Mouse (Mus musculus): ENCODE measurements around the gene Pccb. TPM values are rescaled to one million over a fixed set of nuclear protein-coding genes. Genes with fewer than 3 reads are reported as not detected.

The Pccb gene
- total and polyA plus RNA-seq, 2 experiments from 2014 or later, result 27.2 to 49.3 TPM

- ATAC-seq (no peak), DNase-seq (no peak)
- WGBS, result 87% methylated on average over 3 of the region's 3 CpGs
- no peak for TF ChIP-seq CTCF (IDR thresholded peaks at IDR 0.05; ENCODE audit: low read depth)
- Histone ChIP-seq H3K9me3 (ENCODE audit: low read length) (no peaks in the 10 kb centered on the region), H3K4me3 (ENCODE audit: low read depth, low read length) (no peak overlapping the region), H3K27me3 (ENCODE audit: insufficient read depth, low read length) (no peaks in the 10 kb centered on the region), H3K9ac (no peak overlapping the region), H3K4me2 (ENCODE audit: low read depth) (no peak overlapping the region), H3K36me3 (ENCODE audit: insufficient read depth) (no peaks in the 10 kb centered on the region), H3K27ac (ENCODE audit: low read depth, low read length) (no peak overlapping the region), H3K4me1 (ENCODE audit: insufficient read depth) (no peaks in the 10 kb centered on the region)
Measured at GRCm38 (mm10) chr9:101052007-101052406, 17.3 kb upstream of the Pccb start.

- no peak for TF ChIP-seq CTCF (IDR thresholded peaks at IDR 0.05; ENCODE audit: low read depth)
- DNase-seq (no peak), ATAC-seq (no peak)
- no peaks in the 10 kb centered on the region for H3K9me3 ChIP-seq (ENCODE audit: low read length)
- H3K27me3 ChIP-seq (ENCODE audit: insufficient read depth, low read length), result no peaks in the 10 kb centered on the region
- H3K36me3 ChIP-seq (ENCODE audit: insufficient read depth), result no peaks in the 10 kb centered on the region
- H3K4me3 ChIP-seq (ENCODE audit: low read depth, low read length), result no peak overlapping the region
- H3K4me2 ChIP-seq (ENCODE audit: low read depth), result no peak overlapping the region
- H3K9ac ChIP-seq, result no peak overlapping the region
- no peak overlapping the region for H3K27ac ChIP-seq (ENCODE audit: low read depth, low read length)
- 63% methylated on average over 15 of the region's 15 CpGs for WGBS
- H3K4me1 ChIP-seq (ENCODE audit: insufficient read depth), result no peaks in the 10 kb centered on the region
Measured at GRCm38 (mm10) chr9:101045710-101046338, 11.1 kb upstream of the Pccb start.

- TF ChIP-seq CTCF (IDR thresholded peaks at IDR 0.05; ENCODE audit: low read depth), result no peak
- Histone ChIP-seq H3K4me2 (ENCODE audit: low read depth) (no peak overlapping the region), H3K36me3 (ENCODE audit: insufficient read depth) (no peaks in the 10 kb centered on the region), H3K9me3 (ENCODE audit: low read length) (no peaks in the 10 kb centered on the region), H3K27ac (ENCODE audit: low read depth, low read length) (no peak overlapping the region), H3K4me1 (ENCODE audit: insufficient read depth) (no peaks in the 10 kb centered on the region), H3K4me3 (ENCODE audit: low read depth, low read length) (no peak overlapping the region), H3K9ac (no peak overlapping the region), H3K27me3 (ENCODE audit: insufficient read depth, low read length) (no peaks in the 10 kb centered on the region)
- no peak for ATAC-seq
- 88% methylated on average over 9 of the region's 9 CpGs for WGBS
- no peak for DNase-seq
Measured at GRCm38 (mm10) chr9:101042249-101042648, 7.6 kb upstream of the Pccb start.

- no peak for TF ChIP-seq CTCF (IDR thresholded peaks at IDR 0.05; ENCODE audit: low read depth)
- DNase-seq (no peak), ATAC-seq (no peak)
- no peak overlapping the region for H3K27ac ChIP-seq (ENCODE audit: low read depth, low read length)
- no peak overlapping the region for H3K4me3 ChIP-seq (ENCODE audit: low read depth, low read length)
- H3K9me3 ChIP-seq (ENCODE audit: low read length), result no peaks in the 10 kb centered on the region
- H3K27me3 ChIP-seq (ENCODE audit: insufficient read depth, low read length), result no peaks in the 10 kb centered on the region
- H3K4me1 ChIP-seq (ENCODE audit: insufficient read depth), result no peaks in the 10 kb centered on the region
- no peak overlapping the region for H3K4me2 ChIP-seq (ENCODE audit: low read depth)
- WGBS, result 63% methylated on average over 5 of the region's 5 CpGs
- no peaks in the 10 kb centered on the region for H3K36me3 ChIP-seq (ENCODE audit: insufficient read depth)
- no peak overlapping the region for H3K9ac ChIP-seq
Measured at GRCm38 (mm10) chr9:101041508-101041907, 6.8 kb upstream of the Pccb start.

GRCm38 (mm10) chr9:101038634-101039033 lies 3.9 kb upstream of the Pccb start:
- Histone ChIP-seq H3K4me2 (ENCODE audit: low read depth) (no peak overlapping the region), H3K27me3 (ENCODE audit: insufficient read depth, low read length) (no peaks in the 10 kb centered on the region), H3K9me3 (ENCODE audit: low read length) (no peaks in the 10 kb centered on the region), H3K27ac (ENCODE audit: low read depth, low read length) (no peak overlapping the region), H3K4me3 (ENCODE audit: low read depth, low read length) (no peak overlapping the region), H3K4me1 (ENCODE audit: insufficient read depth) (peaks cover 8% of the 10 kb centered on the region), H3K9ac (no peak overlapping the region), H3K36me3 (ENCODE audit: insufficient read depth) (no peaks in the 10 kb centered on the region)
- no peak for ATAC-seq
- no peak for TF ChIP-seq CTCF (IDR thresholded peaks at IDR 0.05; ENCODE audit: low read depth)
- no peak for DNase-seq
- WGBS, result 81% methylated on average over 5 of the region's 5 CpGs

- no peaks in the 10 kb centered on the region for H3K9me3 ChIP-seq (ENCODE audit: low read length)
- H3K4me3 ChIP-seq (ENCODE audit: low read depth, low read length), result no peak overlapping the region
- no peak for TF ChIP-seq CTCF (IDR thresholded peaks at IDR 0.05; ENCODE audit: low read depth)
- no peaks in the 10 kb centered on the region for H3K27me3 ChIP-seq (ENCODE audit: insufficient read depth, low read length)
- H3K4me2 ChIP-seq (ENCODE audit: low read depth), result no peak overlapping the region
- no peak for ATAC-seq
- DNase-seq, result no peak
- H3K27ac ChIP-seq (ENCODE audit: low read depth, low read length), result no peak overlapping the region
- no peak overlapping the region for H3K9ac ChIP-seq
- 67% methylated on average over 7 of the region's 7 CpGs for WGBS
- no peaks in the 10 kb centered on the region for H3K36me3 ChIP-seq (ENCODE audit: insufficient read depth)
- peaks cover 11% of the 10 kb centered on the region for H3K4me1 ChIP-seq (ENCODE audit: insufficient read depth)
Measured at GRCm38 (mm10) chr9:101037396-101037795, 2.7 kb upstream of the Pccb start.

GRCm38 (mm10) chr9:101036876-101037275 lies 2.2 kb upstream of the Pccb start:
- H3K4me2 ChIP-seq (ENCODE audit: low read depth), result no peak overlapping the region
- 90% methylated on average over 2 of the region's 2 CpGs for WGBS

More at GRCm38 (mm10) chr9:101036876-101037275, 2.2 kb upstream of the Pccb start:
- H3K4me1 ChIP-seq (ENCODE audit: insufficient read depth), result peaks cover 11% of the 10 kb centered on the region
- DNase-seq (no peak), ATAC-seq (no peak)
- no peaks in the 10 kb centered on the region for H3K27me3 ChIP-seq (ENCODE audit: insufficient read depth, low read length)
- no peak overlapping the region for H3K4me3 ChIP-seq (ENCODE audit: low read depth, low read length)
- TF ChIP-seq CTCF (IDR thresholded peaks at IDR 0.05; ENCODE audit: low read depth), result no peak
- H3K27ac ChIP-seq (ENCODE audit: low read depth, low read length), result no peak overlapping the region
- H3K9ac ChIP-seq, result no peak overlapping the region
- H3K36me3 ChIP-seq (ENCODE audit: insufficient read depth), result no peaks in the 10 kb centered on the region
- H3K9me3 ChIP-seq (ENCODE audit: low read length), result no peaks in the 10 kb centered on the region

Measured in forebrain, postnatal 0 days (tissue).